Mouse (Mus musculus) layer of hippocampus, postnatal 25 days (tissue): ENCODE results near the gene Slc31a2. TPM values are rescaled to one million over a fixed set of nuclear protein-coding genes. Genes with fewer than 3 reads are reported as not detected.
A peak's percentile ranks its signal among the peaks of the same experiment; 100 is the strongest.

Experiments
- DNase-seq, 2 experiments: peaks; one replicate each; pipeline ENCODE4 v3.0.0; 2022; ENCODE audit warnings: mixed read lengths in 2 of 2, low spot score in 1 of 2; ENCODE audit errors: extremely low spot score in 1 of 2
- total RNA-seq, 2 experiments: library from RNA; stranded (reverse); gene quantifications; 2 replicates each; pipeline ENCODE4 v1.2.3; 2021

Slc31a2 gene
- total RNA-seq, 2 experiments from 2014 or later, result 8.3 to 8.9 TPM

DNA sequence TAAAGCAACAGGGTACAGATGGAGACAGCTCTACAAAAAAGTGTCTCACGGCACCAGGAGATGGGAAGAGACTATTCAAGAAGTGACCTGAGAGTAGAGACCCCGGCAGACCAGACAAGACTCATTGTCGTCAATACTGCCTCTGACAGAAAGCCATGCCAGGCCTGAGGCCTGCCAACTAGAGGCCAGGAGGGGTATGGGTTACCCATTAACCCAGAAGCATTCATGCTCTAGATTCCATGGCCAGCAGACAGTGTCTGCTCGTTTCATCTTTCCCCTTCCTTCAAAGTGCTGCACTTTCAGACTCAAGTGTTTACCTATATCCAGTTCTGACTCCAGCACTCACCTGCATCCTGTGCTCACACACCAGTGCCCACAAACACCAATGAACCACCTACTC is 15.7 kb downstream of the Slc31a2 start:
- no peak for DNase-seq

- peak in 1 of 2 experiments; percentile 1 for DNase-seq
Observed at GRCm38 (mm10) chr4:62281319-62281718, 19.0 kb downstream of the Slc31a2 start.

- no peak for DNase-seq
Observed at GRCm38 (mm10) chr4:62282969-62283368, 20.6 kb downstream of the Slc31a2 start.

DNA sequence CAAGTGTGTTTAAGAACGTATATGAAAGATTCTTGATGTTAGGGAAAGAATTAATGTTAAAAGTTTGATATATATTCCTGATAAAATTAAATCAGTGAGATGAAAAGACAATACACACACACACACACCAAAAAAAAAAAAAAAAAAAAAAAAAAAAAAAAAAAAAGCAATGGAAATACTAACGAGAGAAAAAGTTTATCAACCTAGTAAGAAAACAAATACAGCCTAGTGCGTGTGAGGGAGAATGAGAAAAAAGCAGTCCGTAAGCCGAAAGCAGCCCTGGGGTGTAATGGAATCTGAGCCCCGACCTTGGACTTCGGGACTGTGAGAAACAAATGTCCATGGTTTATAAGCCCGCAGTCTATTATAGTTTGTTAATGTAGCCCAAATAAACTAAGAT is 23.2 kb downstream of the Slc31a2 start:
- peak in 1 of 2 experiments; percentile 2 for DNase-seq

DNA sequence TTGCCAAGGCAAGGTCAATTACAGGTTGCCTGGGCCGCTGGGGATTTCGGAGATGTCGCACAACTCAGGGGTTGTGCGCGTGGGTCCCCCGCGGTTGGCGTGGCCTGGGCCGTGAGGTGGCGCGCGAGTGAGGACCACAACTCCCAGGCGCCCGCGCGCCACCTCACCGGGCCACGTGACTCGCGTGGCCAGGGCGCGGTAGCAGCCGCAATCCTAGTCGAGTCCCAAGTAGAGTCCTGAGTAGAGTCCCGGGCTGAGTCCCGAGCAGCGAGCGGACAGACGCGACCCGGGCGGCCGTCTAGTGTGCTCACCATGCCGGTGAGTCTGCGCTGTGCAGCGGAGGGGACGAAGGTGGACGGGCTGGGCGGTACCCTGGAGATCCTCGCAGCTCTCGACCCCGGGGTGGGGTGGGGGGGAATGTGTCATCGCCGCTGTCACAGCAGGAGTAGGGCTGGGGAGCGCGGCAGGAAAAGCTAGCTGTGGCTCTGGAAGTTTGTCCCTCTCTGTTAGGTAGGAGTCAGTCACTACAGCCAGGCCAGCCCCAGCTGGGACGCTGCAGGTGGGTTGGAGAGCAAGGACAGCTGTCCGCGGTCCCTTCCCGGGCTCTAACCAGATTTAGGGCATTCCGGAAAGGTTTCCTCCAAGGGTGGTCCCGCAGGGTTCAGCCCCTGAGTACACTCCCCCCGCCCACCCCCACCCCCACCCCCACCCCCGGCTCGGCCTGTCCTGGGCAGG is 24.1 kb downstream of the Slc31a2 start:
- DNase-seq, result peak; percentile 67 to 75

DNA sequence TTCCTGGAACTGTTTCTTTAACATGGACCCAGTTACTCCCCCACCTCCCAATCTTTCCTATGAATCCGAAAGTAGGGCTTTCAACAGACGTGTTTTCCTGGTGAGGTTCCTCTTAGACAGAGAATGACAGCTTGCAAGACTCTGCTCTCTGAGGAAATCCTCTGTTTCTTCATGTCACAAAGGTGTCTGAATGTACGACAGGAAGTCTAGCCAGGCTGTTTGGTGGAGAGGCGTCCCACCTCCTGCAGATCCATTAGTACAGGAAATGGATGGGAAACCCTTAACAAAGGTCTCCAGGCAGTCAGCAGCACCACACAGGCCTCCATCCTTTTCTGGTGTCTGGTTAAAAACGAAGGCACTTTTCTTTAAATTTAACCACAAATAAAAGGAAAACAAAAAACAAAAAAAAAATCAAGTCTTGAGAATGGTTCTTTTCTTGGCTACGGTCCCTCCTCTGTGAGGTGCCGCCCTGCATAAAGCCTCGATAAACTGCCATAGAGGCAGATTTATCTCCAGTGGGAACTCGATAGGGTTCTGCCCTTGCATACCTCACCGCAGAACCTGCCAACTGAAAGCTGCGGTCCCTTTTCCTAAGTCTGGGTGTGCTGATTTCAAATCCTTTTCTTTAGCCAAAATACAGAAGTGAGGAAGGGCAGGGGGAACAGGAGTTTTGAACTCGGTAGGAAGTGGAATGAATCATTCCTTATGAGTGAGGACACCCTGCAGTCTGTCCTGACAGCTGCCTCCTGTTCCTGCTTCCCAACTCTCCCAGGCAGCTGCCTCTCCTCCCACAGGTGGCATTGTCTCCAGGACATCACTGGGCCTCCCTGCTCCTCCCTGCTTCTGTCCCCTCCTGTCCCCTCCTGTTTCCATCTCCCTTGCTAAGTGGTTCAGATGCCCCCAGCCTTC is 24.9 kb downstream of the Slc31a2 start:
- DNase-seq, result no peak

GRCm38 (mm10) chr4:62289226-62289625 is 26.9 kb downstream of the Slc31a2 start:
- DNase-seq, result no peak

DNA sequence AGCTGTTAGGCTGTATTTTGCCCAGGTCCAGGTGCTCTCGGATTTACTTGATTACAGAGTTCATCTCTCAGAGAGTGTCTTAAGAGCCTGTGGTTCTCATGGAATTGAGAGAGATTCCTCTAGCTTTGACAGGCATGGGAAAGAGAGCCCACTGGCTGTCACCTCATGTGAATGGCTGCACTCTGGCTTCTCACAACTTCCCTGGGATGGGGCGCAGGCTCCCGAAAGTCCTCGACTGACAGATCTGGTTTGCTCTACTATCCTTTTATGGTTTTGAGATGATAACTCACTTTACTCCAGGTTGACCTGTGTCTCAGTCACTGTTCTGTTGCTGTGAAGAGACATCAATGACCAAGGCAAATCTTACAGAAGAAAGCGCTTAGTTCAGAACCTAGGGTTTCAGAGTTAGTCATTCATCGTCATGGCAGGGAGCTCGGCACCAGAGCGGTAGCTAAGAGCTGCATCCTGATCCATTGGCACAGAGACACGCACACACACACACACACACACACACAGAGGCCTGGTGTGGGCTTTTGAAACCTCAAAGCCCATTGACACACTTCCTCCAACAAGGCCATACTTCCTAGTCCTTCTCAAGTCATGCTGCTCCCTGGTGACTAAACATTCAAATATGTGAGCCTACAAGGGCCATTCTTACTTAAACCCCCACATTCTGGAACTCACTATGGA is 28.6 kb downstream of the Slc31a2 start:
- peak in 1 of 2 experiments; percentile 6 for DNase-seq

DNA sequence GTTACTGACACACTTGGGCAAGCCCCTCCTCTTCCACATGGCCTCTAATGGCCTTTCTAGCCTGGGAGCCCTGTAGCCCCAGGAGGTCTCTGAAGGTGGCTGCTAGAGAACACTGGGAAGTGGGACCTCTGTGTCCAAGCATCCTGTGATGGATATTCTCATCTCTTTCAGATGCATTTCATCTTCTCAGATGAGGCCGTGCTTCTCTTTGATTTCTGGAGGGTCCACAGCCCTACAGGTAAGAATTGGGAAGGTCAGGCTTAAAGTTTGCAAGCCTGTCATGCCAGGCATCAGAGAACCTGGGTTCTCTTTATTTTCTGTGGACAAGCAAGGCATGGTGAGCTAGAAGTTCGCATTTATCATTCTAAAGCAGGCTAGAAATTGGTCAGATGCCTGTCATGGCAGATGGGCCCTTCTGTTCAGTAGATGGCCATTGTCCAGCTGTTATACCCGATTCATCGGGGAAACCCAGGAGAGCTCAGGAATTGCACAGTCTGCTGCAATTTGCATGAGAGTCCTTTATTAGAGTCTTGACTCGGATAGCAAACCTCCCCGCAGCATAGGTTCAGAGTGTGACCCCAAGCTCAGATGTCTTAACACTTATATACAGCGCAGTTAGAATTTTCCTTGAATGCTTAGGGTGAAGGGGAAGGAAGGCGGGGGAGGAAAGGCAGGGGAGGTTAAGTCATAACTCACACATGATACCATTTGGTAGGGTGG is 30.3 kb downstream of the Slc31a2 start:
- peak in 1 of 2 experiments; percentile 6 for DNase-seq

DNA sequence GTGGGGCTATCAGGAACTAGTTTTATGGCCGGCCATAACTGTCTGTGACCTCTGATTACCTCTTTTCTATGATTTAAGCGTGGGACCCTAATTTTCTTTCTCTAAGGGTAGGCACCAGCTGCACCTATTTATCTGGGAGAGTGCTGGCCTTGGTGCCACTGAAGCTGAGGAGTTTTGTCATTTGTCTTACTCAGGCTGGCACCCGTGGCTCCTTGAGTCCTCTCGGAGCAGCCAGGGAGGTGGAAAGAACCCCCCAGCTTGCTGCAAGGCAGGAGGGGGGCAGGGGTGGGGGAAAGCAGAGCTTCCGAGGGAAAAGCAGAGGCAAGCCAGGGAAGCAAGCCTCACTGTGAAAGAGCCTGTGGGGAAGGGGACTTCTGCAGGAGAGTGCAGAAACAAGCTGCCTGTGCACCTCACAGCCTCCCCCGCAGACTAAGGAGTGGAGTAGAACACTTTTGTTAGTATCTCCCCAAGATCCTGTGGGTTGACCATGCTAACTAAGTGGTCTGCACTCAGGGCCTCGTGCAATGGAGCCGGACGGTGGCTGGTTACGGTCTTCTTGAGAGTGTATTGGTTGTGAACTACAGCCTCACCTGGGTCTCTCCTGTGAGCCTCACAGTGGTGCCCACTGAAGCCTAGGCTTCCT is 31.0 kb downstream of the Slc31a2 start:
- DNase-seq, result no peak

DNA sequence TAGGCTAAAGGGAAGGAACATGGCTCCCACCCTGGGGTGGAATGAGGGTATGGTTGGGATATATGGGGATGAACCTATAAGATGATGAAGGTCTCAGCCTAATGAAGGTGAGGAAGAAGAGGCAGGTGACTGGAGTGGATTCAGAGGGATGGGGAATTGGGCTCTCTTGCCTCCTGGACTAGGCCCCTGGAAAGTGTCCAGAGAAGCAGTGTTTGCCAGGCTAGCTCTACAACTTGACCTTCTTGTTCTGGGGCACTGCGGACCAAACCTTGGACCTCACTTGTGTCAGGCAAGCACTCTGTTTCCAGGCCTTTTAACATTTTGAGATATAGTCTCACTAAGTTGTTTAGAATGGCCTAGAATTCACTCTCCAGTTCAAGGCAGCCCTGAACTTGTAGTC is 32.4 kb downstream of the Slc31a2 start:
- no peak for DNase-seq

GRCm38 (mm10) chr4:62297280-62298130 is 35.1 kb downstream of the Slc31a2 start:
- DNase-seq, result no peak

DNA sequence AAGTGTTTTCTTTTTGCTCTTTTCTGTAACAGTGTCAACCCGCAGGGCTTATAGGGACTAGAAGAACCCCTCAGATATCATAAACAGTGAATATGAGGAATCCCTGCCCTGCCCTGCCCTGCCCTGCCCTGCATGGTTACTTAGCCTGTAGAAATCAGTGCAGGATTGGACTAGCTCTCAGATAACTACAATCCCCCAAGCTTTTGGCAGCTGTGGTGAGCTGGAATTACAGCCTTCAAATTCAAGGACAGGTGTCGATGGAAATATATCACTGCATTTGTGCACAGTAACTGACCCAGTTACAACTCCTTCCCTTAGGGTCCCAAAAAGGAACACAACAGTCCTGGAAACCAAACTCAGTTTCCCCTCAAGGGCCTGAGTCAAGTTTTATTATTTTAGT is 37.6 kb downstream of the Slc31a2 start:
- DNase-seq, result no peak

GRCm38 (mm10) chr4:62302795-62303194 is 40.4 kb downstream of the Slc31a2 start:
- no peak for DNase-seq

DNA sequence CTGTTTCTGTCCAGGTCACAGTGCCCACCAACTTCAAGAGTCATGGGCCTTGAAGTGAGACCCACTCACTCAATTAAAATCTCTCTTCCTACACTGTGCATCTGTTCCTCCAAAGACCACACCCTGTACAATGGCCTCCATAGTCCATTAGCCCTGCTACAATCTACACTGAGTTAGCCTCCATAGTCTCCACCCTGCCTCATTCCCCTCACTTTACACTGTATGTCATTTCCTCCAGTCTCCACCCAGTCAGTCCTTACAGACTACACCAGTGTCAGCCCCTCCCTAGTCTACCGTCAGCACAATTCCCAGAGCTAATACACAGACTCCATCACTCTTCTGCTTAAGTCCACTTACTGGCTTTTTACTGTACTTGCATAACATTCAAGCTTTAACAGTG is 40.9 kb downstream of the Slc31a2 start:
- DNase-seq, result no peak

GRCm38 (mm10) chr4:62306301-62306700 is 43.9 kb downstream of the Slc31a2 start:
- DNase-seq, result no peak

DNA sequence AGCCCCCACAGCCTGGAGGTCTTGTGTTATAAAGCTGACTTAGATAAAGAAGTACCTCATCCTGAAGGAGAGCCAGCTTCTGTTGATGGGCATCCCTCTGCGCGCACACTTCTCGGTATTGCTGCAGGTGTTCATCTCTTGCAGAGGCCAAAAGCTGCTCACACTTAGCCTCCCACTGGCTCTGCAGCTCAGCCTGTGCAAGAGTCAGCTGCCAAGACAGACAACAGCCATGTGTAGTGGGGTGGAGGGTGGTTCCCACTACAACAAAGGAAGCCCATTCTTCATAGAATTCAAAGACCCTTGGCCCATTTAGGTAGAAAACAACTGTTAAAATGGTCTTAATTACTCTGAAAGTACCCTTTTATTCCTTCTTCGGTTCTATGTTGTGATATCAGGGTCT is 44.5 kb downstream of the Slc31a2 start:
- no peak for DNase-seq

DNA sequence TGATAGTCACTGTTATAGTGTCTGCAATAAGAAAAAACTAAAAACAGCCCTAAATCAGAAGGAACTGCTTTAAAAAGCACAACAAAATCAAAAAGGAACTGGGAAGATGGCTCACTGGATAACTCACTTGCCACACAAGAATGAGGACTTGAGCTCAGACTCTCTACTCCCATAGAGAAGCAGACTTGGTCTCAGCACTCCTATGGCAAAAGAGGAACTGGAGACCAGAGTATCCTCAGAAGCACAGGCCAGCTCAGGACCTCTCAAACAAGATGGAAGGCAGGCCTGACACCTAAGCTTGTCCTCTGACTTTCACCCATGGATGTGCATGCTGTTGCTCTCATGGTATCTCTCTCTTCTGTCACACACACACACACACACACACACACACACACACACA is 46.0 kb downstream of the Slc31a2 start:
- DNase-seq, result no peak

DNA sequence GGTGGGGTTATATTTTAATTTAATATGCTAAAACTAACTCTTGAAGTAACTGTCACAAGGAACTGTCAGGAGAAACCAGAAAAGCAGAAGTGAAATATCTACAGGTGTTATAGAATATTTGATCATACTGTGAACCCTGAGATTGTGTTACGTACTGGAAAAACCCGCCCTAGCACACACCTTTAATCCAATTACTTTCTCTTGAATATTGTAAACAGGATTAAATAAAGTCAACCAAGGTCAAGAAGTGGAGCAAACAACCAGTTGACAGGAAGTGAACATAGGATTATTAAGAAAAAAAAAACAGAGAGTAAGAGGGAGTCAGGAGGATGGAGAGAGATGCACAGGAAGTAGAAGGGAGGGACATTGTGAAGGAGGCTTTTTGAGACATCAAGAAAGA is 50.5 kb downstream of the Slc31a2 start:
- no peak for DNase-seq
